Mouse (Mus musculus) MEL (cell line): ENCODE measurements around the gene Ncf1.

Source experiments
- CTCF ChIP-seq, 3 experiments: IDR thresholded peaks in 2 of 3; conservative IDR thresholded peaks in 1 of 3; 2 replicates each; pipeline ENCODE4 v1.5.1; 2011 to 2012; ENCODE audit warnings: low read length in 3 of 3, low read depth in 2 of 3, mild to moderate bottlenecking in 2 of 3, improper control_type of control experiment in 1 of 3, inconsistent platforms in 1 of 3, mixed read lengths in 1 of 3, moderate library complexity in 1 of 3; ENCODE audit not compliant: control insufficient read depth in 1 of 3, insufficient read depth in 1 of 3, poor library complexity in 1 of 3, severe bottlenecking in 1 of 3
- MAFK ChIP-seq: IDR thresholded peaks from 2 replicates; pipeline ENCODE4 v1.6.1; 2011; ENCODE audit warnings: low read depth, mild to moderate bottlenecking, low read length, improper control_type of control experiment, borderline replicate concordance
- MAX ChIP-seq: IDR thresholded peaks from 2 replicates; pipeline ENCODE4 v1.6.1; 2011; ENCODE audit warnings: low read length, improper control_type of control experiment
- POLR2AphosphoS2 ChIP-seq: IDR thresholded peaks from 2 replicates; pipeline ENCODE4 v1.6.1; 2011; ENCODE audit warnings: low read length, improper control_type of control experiment

DNA sequence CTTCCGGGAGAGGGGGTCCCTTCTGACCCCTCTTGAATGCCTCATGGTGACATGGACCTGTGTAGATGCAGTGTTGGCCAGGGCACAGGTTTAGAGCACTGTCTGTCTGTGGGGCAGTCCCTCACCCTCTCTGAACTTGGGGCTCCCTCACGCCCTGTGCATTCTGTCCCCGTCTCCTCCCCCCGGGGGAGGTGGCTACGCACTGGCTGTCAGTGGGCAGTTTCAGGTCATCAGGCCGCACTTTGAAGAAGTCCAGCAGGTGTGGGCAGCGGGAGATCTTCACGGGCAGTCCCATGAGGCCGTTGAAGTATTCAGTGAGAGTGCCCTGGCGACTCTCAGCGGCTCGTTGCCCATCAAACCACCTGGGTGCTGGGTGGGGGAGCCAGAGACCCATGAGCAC lies 2.5 kb downstream of the Ncf1 start:
- TF ChIP-seq MAX, result no peak
- no peak for TF ChIP-seq MAFK
- TF ChIP-seq POLR2AphosphoS2, result no peak
- no peak for TF ChIP-seq CTCF (IDR thresholded peaks at IDR 0.05 in 2 of 3, conservative IDR thresholded peaks at IDR 0.05 in 1 of 3; ENCODE audit: control insufficient read depth in 1 of 3, insufficient read depth in 1 of 3, low read depth in 2 of 3, low read length in 3 of 3, poor library complexity in 1 of 3, severe bottlenecking in 1 of 3)
